Mouse (Mus musculus) liver, adult 2 months (tissue): ENCODE results near the gene Hnf4a. TPM values are rescaled to one million over a fixed set of nuclear protein-coding genes. Genes with fewer than 3 reads are reported as not detected.

Experiments
- DNase-seq: peaks from one replicate; pipeline ENCODE4 v3.0.0-alpha.2; 2011; ENCODE audit warnings: low read depth, low spot score; ENCODE audit errors: extremely low read depth
- H3K27ac ChIP-seq: fragments of 200-500 bp; replicated peaks from 2 replicates; pipeline ENCODE4 v1.5.1; 2012; ENCODE audit warnings: low read depth, mild to moderate bottlenecking, control low read depth, inconsistent platforms, low read length; ENCODE audit not compliant: insufficient read depth
- H3K27me3 ChIP-seq: fragments of 200-500 bp; 2 replicates; pipeline ENCODE4 v1.6.1; 2012; ENCODE audit warnings: mild to moderate bottlenecking, moderate library complexity, low read length, inconsistent platforms; ENCODE audit not compliant: control insufficient read depth, insufficient read depth
- H3K36me3 ChIP-seq: fragments of 200-500 bp; 2 replicates; pipeline ENCODE4 v1.6.1; 2012; ENCODE audit warnings: low read length, inconsistent platforms; ENCODE audit not compliant: control insufficient read depth, insufficient read depth
- H3K4me1 ChIP-seq: fragments of 200-500 bp; 2 replicates; pipeline ENCODE4 v1.6.1; 2011; ENCODE audit warnings: low read length; ENCODE audit not compliant: control insufficient read depth, insufficient read depth
- H3K4me3 ChIP-seq: fragments of 200-500 bp; 2 replicates; pipeline ENCODE4 v1.5.1; 2011; ENCODE audit warnings: low read depth, mild to moderate bottlenecking, control low read depth, low read length, moderate library complexity; ENCODE audit not compliant: insufficient read depth
- H3K79me2 ChIP-seq: fragments of 200-500 bp; 2 replicates; pipeline ENCODE4 v1.6.1; 2012; ENCODE audit warnings: inconsistent platforms, mild to moderate bottlenecking, low read length, moderate library complexity; ENCODE audit not compliant: control insufficient read depth, insufficient read depth
- H3K9ac ChIP-seq: fragments of 200-500 bp; 2 replicates; pipeline ENCODE4 v1.6.1; 2012; ENCODE audit warnings: low read depth, mild to moderate bottlenecking, control low read depth, inconsistent platforms, low read length
- CTCF ChIP-seq: fragments of 200-500 bp; IDR thresholded peaks from 2 replicates; pipeline ENCODE4 v1.5.1; 2011; ENCODE audit warnings: low read depth, low read length, control low read depth
- POLR2A ChIP-seq: fragments of 200-500 bp; IDR thresholded peaks from 2 replicates; pipeline ENCODE4 v1.6.1; 2011; ENCODE audit warnings: low read length, control low read depth; ENCODE audit not compliant: insufficient read depth; ENCODE audit errors: extremely low read depth
- WGBS: fragments of 180-500 bp; shearing (Covaris S2); methylation state at CpG from one replicate; pipeline ENCODE4 v1.1.7; 2018; 5-methylcytosine and 5-hydroxymethylcytosine counted together
- polyA plus RNA-seq: library from polyadenylated mRNA; depleted of rRNA; stranded (reverse); fragments of >200 nt; gene quantifications from 2 replicates; pipeline ENCODE4 v1.2.3, GENCODE M21; 2012
- total RNA-seq: library from RNA; depleted of rRNA; stranded (reverse); fragments of >200 nt; gene quantifications from 2 replicates; pipeline ENCODE4 v1.2.3, GENCODE M21; 2014

Gene Hnf4a
- total and polyA plus RNA-seq, 2 experiments: 164 to 260 TPM

- WGBS: 92% methylated on average over 12 of the region's 12 CpGs
Measured at GRCm38 (mm10) chr2:163609281-163609975, 102.8 kb downstream of the Hnf4a start.

GRCm38 (mm10) chr2:163611176-163611575, 104.6 kb downstream of the Hnf4a start:
- no peak overlapping the region for H3K9ac ChIP-seq
- no peaks in the 10 kb centered on the region for H3K4me1 ChIP-seq
- H3K27ac ChIP-seq: no peak overlapping the region
- TF ChIP-seq CTCF (no peak), POLR2A (no peak)
- 86% methylated on average over 9 of the region's 9 CpGs for WGBS
- DNase-seq: no peak
- no peaks in the 10 kb centered on the region for H3K27me3 ChIP-seq
- H3K79me2 ChIP-seq: no peaks in the 10 kb centered on the region
- H3K36me3 ChIP-seq: peaks cover 17% of the 10 kb centered on the region
- no peak overlapping the region for H3K4me3 ChIP-seq

More at GRCm38 (mm10) chr2:163609281-163609975, 102.8 kb downstream of the Hnf4a start:
- Histone ChIP-seq H3K36me3 (peaks cover 10% of the 10 kb centered on the region; the same call in 1 of the 2 replicates), H3K79me2 (peaks cover 5% of the 10 kb centered on the region; the same call in 1 of the 2 replicates), H3K4me3 (no peak overlapping the region), H3K4me1 (no peaks in the 10 kb centered on the region), H3K27me3 (no peaks in the 10 kb centered on the region), H3K9ac (no peak overlapping the region), H3K27ac (no peak overlapping the region)
- DNase-seq: no peak
- TF ChIP-seq POLR2A: no peak
- no peak for TF ChIP-seq CTCF

GRCm38 (mm10) chr2:163613206-163613605, 106.6 kb downstream of the Hnf4a start:
- Histone ChIP-seq H3K4me3 (no peak overlapping the region), H3K79me2 (no peaks in the 10 kb centered on the region), H3K4me1 (no peaks in the 10 kb centered on the region), H3K27me3 (no peaks in the 10 kb centered on the region), H3K9ac (no peak overlapping the region), H3K36me3 (peaks cover 33% of the 10 kb centered on the region), H3K27ac (no peak overlapping the region)
- 98% methylated on average over 5 of the region's 5 CpGs for WGBS
- no peak for DNase-seq
- TF ChIP-seq POLR2A: no peak
- TF ChIP-seq CTCF: no peak

GRCm38 (mm10) chr2:163613990-163614389, 107.4 kb downstream of the Hnf4a start:
- Histone ChIP-seq H3K27me3 (no peaks in the 10 kb centered on the region), H3K36me3 (peaks cover 40% of the 10 kb centered on the region), H3K9ac (no peak overlapping the region), H3K4me1 (no peaks in the 10 kb centered on the region), H3K79me2 (no peaks in the 10 kb centered on the region), H3K4me3 (no peak overlapping the region), H3K27ac (no peak overlapping the region)
- 94% methylated on average over 4 of the region's 4 CpGs for WGBS
- TF ChIP-seq CTCF (no peak), POLR2A (no peak)
- no peak for DNase-seq

- Histone ChIP-seq H3K27ac (no peak overlapping the region), H3K9ac (no peak overlapping the region), H3K4me1 (no peaks in the 10 kb centered on the region), H3K79me2 (no peaks in the 10 kb centered on the region), H3K4me3 (no peak overlapping the region), H3K36me3 (peaks cover 51% of the 10 kb centered on the region), H3K27me3 (no peaks in the 10 kb centered on the region)
- DNase-seq: no peak
- TF ChIP-seq CTCF: no peak
- no peak for TF ChIP-seq POLR2A
- WGBS: 91% methylated on average over 9 of the region's 9 CpGs
Measured at GRCm38 (mm10) chr2:163615401-163615800, 108.8 kb downstream of the Hnf4a start.
